Mouse (Mus musculus) heart, embryonic 13.5 days (tissue): ENCODE data around the gene Pafah1b2. TPM values are rescaled to one million over a fixed set of nuclear protein-coding genes. Genes with fewer than 3 reads are reported as not detected.

Experiments
- microRNA-seq: library from miRNA; unstranded; fragments of <30 nt; microRNA quantifications from one replicate; pipeline ENCODE4, GENCODE M21; 2016
- polyA plus RNA-seq: library from polyadenylated mRNA; unstranded; fragments of >200 nt; fragmentation: Nextera tagmentation; extraction: Ambion mirVana; gene quantifications from 2 replicates; pipeline ENCODE4 v1.2.1, GENCODE M21; 2015

The Pafah1b2 gene
- polyA plus RNA-seq, 1 experiment from 2014 or later = 133 TPM

Small RNA genes lying within 50 kb of the gene (microRNA-seq; reads per million reads assigned to microRNA genes)
- gene Mir7087 = not detected

Other genes starting within 250 kb of the Pafah1b2 start
- 13.0 and 14.4 TPM in 2 replicates for gene Cep164, start 184.0 kb downstream of the Pafah1b2 start, polyA plus RNA-seq
- 17.6 and 19.1 TPM in 2 replicates for gene Bace1, start 174.1 kb downstream of the Pafah1b2 start, polyA plus RNA-seq
- gene Pcsk7, start 106.2 kb downstream of the Pafah1b2 start, polyA plus RNA-seq = 16.4 TPM in 2 replicates
- gene Rnf214, start 105.8 kb downstream of the Pafah1b2 start, polyA plus RNA-seq = 40.0 and 40.7 TPM in 2 replicates
- 151 and 203 TPM in 2 replicates for gene Tagln, start 76.6 kb downstream of the Pafah1b2 start, polyA plus RNA-seq
- gene Sidt2, start 57.4 kb downstream of the Pafah1b2 start, polyA plus RNA-seq = 35.5 and 36.3 TPM in 2 replicates
- 4.7 and 5.8 TPM in 2 replicates for gene Sik3, start 130 bp upstream of the Pafah1b2 start, polyA plus RNA-seq
- gene Apoa1, start 215.9 kb upstream of the Pafah1b2 start, polyA plus RNA-seq = 11.2 and 68.6 TPM in 2 replicates
- not detected in 2 replicates for gene Apoc3, start 222.9 kb upstream of the Pafah1b2 start, polyA plus RNA-seq
- gene Apoa4, start 228.0 kb upstream of the Pafah1b2 start, polyA plus RNA-seq = not detected in 2 replicates